Mouse (Mus musculus) megakaryocyte, embryonic 14.5 days (primary cell): ENCODE measurements around the gene Prex1.

Experiments used
- FLI1 ChIP-seq: IDR thresholded peaks from 2 replicates; pipeline ENCODE4 v1.6.1; 2012; ENCODE audit warnings: low read length, inconsistent platforms, mixed read lengths
- GATA1 ChIP-seq: IDR thresholded peaks from 3 replicates; pipeline ENCODE4 v1.6.1; 2012; ENCODE audit warnings: mixed read lengths, low read length, inconsistent platforms, borderline replicate concordance

DNA sequence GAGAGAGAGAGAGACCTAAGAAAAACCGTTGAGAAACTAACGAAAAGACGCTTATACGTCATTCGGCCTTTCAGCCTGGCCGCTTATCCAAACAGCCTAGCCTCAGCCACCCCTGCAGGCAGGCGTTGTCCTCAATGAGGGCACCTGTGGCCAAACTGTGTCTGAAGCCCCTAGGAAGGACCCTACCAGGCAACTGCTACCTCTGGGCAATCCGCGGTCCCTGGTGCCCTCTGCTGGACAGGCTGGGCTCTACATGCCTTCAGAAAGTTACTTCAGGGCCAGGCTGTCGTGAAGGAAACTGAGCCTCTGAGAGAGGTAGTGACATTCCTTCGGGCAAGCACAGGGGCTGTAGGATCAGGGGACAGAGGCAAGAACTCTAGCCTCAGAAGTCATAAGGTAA is 149.2 kb downstream of the Prex1 start:
- TF ChIP-seq GATA1 (no peak), FLI1 (no peak)
